Mouse (Mus musculus) spleen, adult 2 months (tissue): ENCODE data around the gene Gsc.

Source experiments
- CTCF ChIP-seq: fragments of 200-500 bp; IDR thresholded peaks from 2 replicates; pipeline ENCODE4 v1.5.1; 2011; ENCODE audit warnings: mild to moderate bottlenecking, inconsistent platforms; ENCODE audit not compliant: insufficient read depth, insufficient read length, insufficient replicate concordance; ENCODE audit errors: extremely low read depth
- POLR2A ChIP-seq: fragments of 200-500 bp; IDR thresholded peaks from 2 replicates; pipeline ENCODE4 v1.6.1; 2011; ENCODE audit warnings: low read depth, low read length, inconsistent platforms

GRCm38 (mm10) chr12:104519721-104520120, 46.6 kb upstream of the Gsc start:
- TF ChIP-seq CTCF (no peak), POLR2A (no peak)
